Mouse (Mus musculus) left cerebral cortex, adult 2 months (tissue): ENCODE data around the gene Sarm1. TPM values are rescaled to one million over a fixed set of nuclear protein-coding genes. Genes with fewer than 3 reads are reported as not detected.

Experiments used
- DNase-seq, 2 experiments: peaks; one replicate each; pipeline ENCODE4 v3.0.0; 2021 to 2022; ENCODE audit warnings: low spot score in 2 of 2, mixed read lengths in 1 of 2; ENCODE audit errors: extremely low spot score in 1 of 2
- H3K27ac ChIP-seq: fragments of 200-600 bp; 2 replicates; pipeline ENCODE4 v1.8.1; 2022
- H3K4me3 ChIP-seq: fragments of 200-600 bp; 2 replicates; pipeline ENCODE4 v1.8.1; 2022
- CTCF ChIP-seq: fragments of 200-600 bp; IDR thresholded peaks from 2 replicates; pipeline ENCODE4 v1.8.1; 2022; ENCODE audit warnings: antibody characterized with exemption, mild to moderate bottlenecking, moderate library complexity
- intact Hi-C: fragments of 180-260 bp; cut with DNase I; formaldehyde crosslinking; loops from one replicate; pipeline ENCODE4 v1.15.1; 2025
- total RNA-seq, 2 experiments: library from RNA; stranded (reverse); gene quantifications; 2 replicates each; pipeline ENCODE4 v1.2.3; 2021

The Sarm1 gene
- total RNA-seq, 2 experiments from 2014 or later, result 34.3 to 34.8 TPM

GRCm38 (mm10) chr11:78530001-78530400 lies 32.4 kb upstream of the Sarm1 start:
- intact Hi-C loops, result no loop called here

GRCm38 (mm10) chr11:78528714-78529113 lies 31.2 kb upstream of the Sarm1 start:
- TF ChIP-seq CTCF, result no peak
- H3K27ac ChIP-seq, result no peak overlapping the region
- no peak overlapping the region for H3K4me3 ChIP-seq
- intact Hi-C loops, result no loop called here
- no peak for DNase-seq

More at GRCm38 (mm10) chr11:78530001-78530400, 32.4 kb upstream of the Sarm1 start:
- no peak for TF ChIP-seq CTCF
- DNase-seq, result no peak
- Histone ChIP-seq H3K4me3 (no peak overlapping the region), H3K27ac (0 out of 2 replicates have a peak overlapping the region, but pooled peaks have one; percentile 15)

- no peak for DNase-seq
- Histone ChIP-seq H3K27ac (no peak overlapping the region; the same call in 1 of the 2 replicates), H3K4me3 (no peak overlapping the region)
- intact Hi-C loops, result no loop called here
- no peak for TF ChIP-seq CTCF
Observed at GRCm38 (mm10) chr11:78524838-78525237, 27.3 kb upstream of the Sarm1 start.

DNA sequence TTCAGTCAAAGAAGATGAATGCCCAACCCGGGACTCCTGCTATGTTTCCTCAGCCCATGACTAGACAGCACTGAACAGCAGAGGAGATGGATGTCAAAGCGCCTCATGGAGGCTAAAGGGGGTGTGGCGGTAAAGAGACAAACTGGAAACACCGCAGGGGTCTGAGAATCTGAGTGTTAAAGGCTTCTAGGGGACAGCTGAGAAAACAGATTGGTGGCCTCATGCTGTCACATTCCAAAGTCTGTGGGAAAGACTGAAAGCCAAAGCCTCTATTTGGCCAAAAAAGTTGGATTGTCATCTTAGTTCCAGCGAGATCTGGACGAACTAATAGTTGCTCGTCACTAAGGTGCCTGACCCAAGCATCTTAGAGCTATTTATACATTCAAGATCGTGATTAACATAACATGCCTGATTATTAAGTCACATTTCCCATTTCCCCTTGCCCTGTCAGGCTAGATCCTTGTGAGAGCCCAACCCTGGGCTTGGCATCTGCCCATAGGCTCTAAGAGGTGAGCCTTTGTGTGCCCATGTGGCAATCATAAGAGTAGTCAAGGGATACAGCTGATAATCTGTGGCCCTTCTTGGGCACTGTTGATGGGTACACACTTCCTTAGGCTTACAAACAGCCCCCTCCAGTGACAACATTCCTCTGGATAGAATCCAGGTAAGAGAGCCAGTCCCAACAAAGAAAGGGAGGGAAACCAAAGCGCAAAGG lies 25.8 kb upstream of the Sarm1 start:
- intact Hi-C loops, result no loop called here
- Histone ChIP-seq H3K4me3 (no peak overlapping the region), H3K27ac (peak overlapping the region; percentile 53)
- TF ChIP-seq CTCF, result no peak
- no peak for DNase-seq

DNA sequence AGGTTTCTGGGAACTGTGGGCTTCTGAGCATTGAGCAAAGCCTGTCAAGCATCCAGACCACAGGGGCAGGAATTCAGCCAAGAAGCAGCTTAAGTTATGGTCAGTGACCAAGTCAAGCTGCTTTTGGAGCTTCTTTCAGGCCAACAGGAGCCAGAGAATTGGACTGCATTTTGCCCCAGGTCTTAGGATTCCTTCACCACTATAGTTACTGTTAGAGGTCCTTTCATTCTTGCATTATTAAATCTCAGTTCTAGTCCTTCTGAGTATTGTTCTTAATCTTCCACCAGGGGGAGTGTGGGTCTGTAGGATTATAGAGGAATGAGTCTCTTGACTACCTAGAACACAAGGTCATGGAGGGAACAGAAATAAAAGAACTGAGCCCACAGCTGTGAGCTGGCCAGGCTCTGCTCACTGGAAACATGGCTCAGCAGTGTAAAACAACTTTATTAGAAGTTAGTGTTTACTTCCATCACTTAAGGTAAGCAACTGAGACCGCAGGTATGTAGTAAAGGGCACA lies 25.0 kb upstream of the Sarm1 start:
- no peak for DNase-seq
- H3K27ac ChIP-seq, result peak overlapping the region; percentile 36
- peak; percentile 56 for TF ChIP-seq CTCF
- intact Hi-C loops, result no loop called here
- H3K4me3 ChIP-seq, result no peak overlapping the region

DNA sequence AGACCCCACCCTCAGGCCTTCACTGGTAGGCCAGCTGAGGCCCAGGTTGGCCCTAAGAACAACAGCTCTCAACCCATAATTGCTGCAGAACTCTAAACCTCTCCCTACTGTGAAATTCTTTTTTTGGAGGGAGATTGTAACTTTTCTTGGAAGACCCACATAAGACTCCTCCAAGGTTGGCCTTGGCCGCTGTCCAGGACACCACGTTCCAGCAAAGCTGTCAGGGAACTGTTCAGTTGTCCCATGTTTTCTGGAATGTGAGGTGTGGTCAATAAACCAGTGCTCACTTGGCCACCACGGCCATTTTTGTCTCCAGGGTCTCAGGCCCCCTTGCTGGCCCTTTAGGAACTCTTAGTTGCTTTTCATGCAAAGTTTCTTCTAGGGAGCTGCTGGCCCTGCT lies 24.3 kb upstream of the Sarm1 start:
- no peak overlapping the region for H3K4me3 ChIP-seq
- peak overlapping the region; percentile 53 for H3K27ac ChIP-seq
- TF ChIP-seq CTCF, result no peak
- DNase-seq, result no peak
- intact Hi-C loops, result no loop called here

DNA sequence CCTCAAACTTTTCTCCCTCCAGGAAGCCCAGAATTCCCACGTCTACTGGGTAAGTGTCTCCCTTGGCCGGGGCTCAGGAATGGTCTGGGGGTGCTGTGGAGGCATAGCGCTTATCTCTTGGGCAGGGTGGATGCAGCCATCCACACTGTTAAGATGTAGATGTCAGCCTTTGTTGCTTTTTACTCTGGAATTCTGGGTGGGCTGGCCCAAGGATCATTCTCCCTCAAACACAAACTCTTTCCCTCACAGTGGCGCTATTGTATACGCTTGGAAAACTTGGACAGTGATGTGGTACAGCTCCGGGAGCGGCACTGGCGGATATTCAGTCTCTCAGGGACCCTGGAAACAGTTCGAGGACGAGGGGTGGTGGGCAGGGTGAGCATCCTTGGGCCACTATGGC lies 21.4 kb upstream of the Sarm1 start:
- TF ChIP-seq CTCF, result no peak
- Histone ChIP-seq H3K4me3 (no peak overlapping the region), H3K27ac (no peak overlapping the region)
- intact Hi-C loops, result no loop called here
- DNase-seq, result no peak

DNA sequence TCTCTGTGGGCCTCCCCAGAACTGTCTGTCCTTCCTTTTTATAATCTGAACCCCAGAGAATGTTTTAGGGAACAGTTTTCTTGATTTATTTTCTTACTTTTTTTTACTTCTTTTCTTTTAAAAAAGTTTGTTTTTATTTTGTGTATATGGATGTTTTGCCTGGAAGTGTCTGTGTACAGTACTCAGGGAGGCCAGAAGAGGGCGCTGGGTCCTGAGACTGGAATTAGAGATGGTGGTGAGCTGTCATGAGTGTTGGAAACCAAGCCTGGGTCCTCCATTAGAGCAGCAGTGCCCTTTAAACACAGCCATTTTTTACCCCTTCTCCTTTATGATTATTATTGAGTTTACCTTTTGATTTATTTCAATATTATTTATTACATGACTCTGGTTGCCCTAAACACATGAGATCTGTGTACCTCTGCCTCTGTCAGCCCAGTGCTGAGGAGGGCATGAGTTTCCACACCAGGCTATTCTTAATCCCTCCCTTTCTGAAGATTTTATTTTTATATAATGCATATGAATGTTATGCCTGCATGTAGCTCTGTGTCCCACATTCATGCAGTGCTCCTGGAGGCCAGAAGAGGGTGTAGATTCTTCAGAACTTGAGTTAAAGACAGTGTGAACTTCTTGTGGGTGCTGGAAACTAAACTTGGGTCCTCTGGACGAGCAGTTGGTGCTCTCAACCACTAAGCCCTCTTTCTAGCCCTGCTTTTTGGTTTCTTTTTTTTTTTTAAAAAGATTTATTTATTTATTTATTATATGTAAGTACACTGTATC lies 18.2 kb upstream of the Sarm1 start:
- peak; percentile 39 for TF ChIP-seq CTCF
- no peak for DNase-seq
- Histone ChIP-seq H3K27ac (no peak overlapping the region), H3K4me3 (no peak overlapping the region)
- intact Hi-C loops, result no loop called here

- intact Hi-C loops, result loop anchor here (2.0 kb wide), 1 partner anchor 24 kb away; the partner anchor contains the start of genes Ift20 and Tnfaip1
- Histone ChIP-seq H3K27ac (no peak overlapping the region), H3K4me3 (peak overlapping the region; percentile 64)
- DNase-seq, result no peak
- no peak for TF ChIP-seq CTCF
Observed at GRCm38 (mm10) chr11:78513106-78513790, 15.7 kb upstream of the Sarm1 start.

- intact Hi-C loops, result loop anchor here (2.0 kb wide), 1 partner anchor 25 kb away; the partner anchor contains the start of genes Ift20 and Tnfaip1
- DNase-seq, result peak; percentile 88 to 90
- Histone ChIP-seq H3K27ac (peak within 1 kb of the TSS; percentile 94), H3K4me3 (peak within 1 kb of the TSS; percentile 64)
- TF ChIP-seq CTCF, result no peak
Observed at GRCm38 (mm10) chr11:78512025-78512957, 14.7 kb upstream of the Sarm1 start, which contains the start of the genes Tmem199 and Poldip2. Gene Tmem199 (minus strand): TSS chr11:78512172. Gene Poldip2 (plus strand): TSS chr11:78512193.

GRCm38 (mm10) chr11:78509148-78509547 lies 11.6 kb upstream of the Sarm1 start:
- TF ChIP-seq CTCF, result peak; percentile 56
- intact Hi-C loops, result no loop called here
- no peak overlapping the region for H3K4me3 ChIP-seq
- DNase-seq, result no peak
- H3K27ac ChIP-seq, result no peak overlapping the region
